Mouse (Mus musculus): ENCODE measurements around the gene Gm13102. TPM values are rescaled to one million over a fixed set of nuclear protein-coding genes. Genes with fewer than 3 reads are reported as not detected.
"Not testable (repeated sequence)": the region's sequence is repeated elsewhere in the genome, so short reads cannot be mapped to it uniquely, and the experiment has no call there.

Gm13102 gene
- not detected in 2 replicates for polyA plus RNA-seq (2014; fragmentation: Nextera tagmentation; extraction: Ambion mirVana)

DNA sequence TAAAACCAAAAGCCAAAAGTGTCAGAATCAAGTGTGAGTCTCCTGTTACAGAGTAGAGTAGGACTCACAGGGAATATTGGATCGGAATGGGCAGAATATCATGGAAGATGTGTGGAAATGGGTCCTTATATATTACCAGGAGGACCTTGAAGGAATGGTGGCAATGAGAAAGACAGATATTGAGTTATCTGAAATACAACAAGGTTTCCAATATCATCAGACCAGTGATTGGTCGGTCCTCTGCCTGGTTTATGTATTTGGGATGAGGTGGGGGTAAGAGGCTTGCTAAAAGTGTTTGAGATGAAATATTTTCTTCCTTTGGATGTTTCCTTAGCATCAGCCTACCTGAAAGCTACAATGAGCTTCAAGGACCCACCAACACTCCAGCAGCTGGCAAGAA, at the start of gene Gm13102:
TSS of gene Gm13102 (plus strand) at position 301 of the 400 bp plus-strand sequence.
- H3K27me3 ChIP-seq (ENCODE audit: control insufficient read depth, insufficient read depth, low read length); H3K4me2 ChIP-seq (ENCODE audit: low read depth, low read length); H3K4me3 ChIP-seq (ENCODE audit: low read depth, low read length); H3K27ac ChIP-seq (ENCODE audit: low read depth, low read length); H3K36me3 ChIP-seq (ENCODE audit: control insufficient read depth, insufficient read depth, low read length); H3K4me1 ChIP-seq (ENCODE audit: control insufficient read depth, insufficient read depth, low read length); H3K9ac ChIP-seq (replicated peaks; ENCODE audit: low read depth, low read length); ATAC-seq (ENCODE audit: low read depth); H3K9me3 ChIP-seq (ENCODE audit: control insufficient read depth, low read length): not testable (repeated sequence)
- no CpG with 5 or more reads among the region's 2 CpGs for WGBS

DNA sequence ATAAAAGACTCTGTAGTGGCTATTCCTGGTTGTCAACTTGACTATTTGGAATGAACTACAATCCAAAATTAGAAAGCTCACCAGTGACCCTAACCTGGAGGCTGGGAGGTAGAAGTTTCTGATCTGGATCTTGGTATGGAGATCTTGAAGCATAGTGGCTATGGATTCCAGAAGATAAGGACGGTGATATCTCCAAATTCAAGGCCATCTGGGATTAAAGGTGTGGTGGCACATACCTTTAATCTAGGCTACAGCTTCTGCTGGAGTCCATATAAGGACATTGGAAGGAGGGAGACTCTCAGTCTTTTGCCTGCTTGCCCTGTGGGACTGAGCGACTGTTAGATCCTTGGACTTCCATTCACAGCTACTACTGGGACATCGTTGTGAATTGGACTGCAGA, 47.4 kb upstream of the Gm13102 start, which contains the start of gene Pramel4:
TSS of gene Pramel4 (plus strand) at position 301 of the 400 bp plus-strand sequence.
- not testable (repeated sequence) for H3K4me3 ChIP-seq (ENCODE audit: low read depth, low read length); H3K9me3 ChIP-seq (ENCODE audit: control insufficient read depth, low read length); H3K36me3 ChIP-seq (ENCODE audit: control insufficient read depth, insufficient read depth, low read length); H3K4me1 ChIP-seq (ENCODE audit: control insufficient read depth, insufficient read depth, low read length); H3K9ac ChIP-seq (replicated peaks; ENCODE audit: low read depth, low read length); H3K27me3 ChIP-seq (ENCODE audit: control insufficient read depth, insufficient read depth, low read length); H3K27ac ChIP-seq (ENCODE audit: low read depth, low read length); ATAC-seq (ENCODE audit: low read depth); H3K4me2 ChIP-seq (ENCODE audit: low read depth, low read length)
- WGBS, result 88% methylated on average over 3 of the region's 3 CpGs

Other genes with a start within 250 kb of the Gm13102 start
- not detected in 2 replicates for gene Pramef6, start 206.1 kb upstream of the Gm13102 start, polyA plus RNA-seq (2014; fragmentation: Nextera tagmentation; extraction: Ambion mirVana)
- gene Pramef25, start 155.5 kb upstream of the Gm13102 start, polyA plus RNA-seq (2014; fragmentation: Nextera tagmentation; extraction: Ambion mirVana), result not detected in 2 replicates
- gene Gm13101, start 139.5 kb upstream of the Gm13102 start, polyA plus RNA-seq (2014; fragmentation: Nextera tagmentation; extraction: Ambion mirVana), result not detected in 2 replicates
- not detected in 2 replicates for gene Pramef17, start 112.1 kb upstream of the Gm13102 start, polyA plus RNA-seq (2014; fragmentation: Nextera tagmentation; extraction: Ambion mirVana)
- not detected in 2 replicates for gene Pramel4, start 47.3 kb upstream of the Gm13102 start, polyA plus RNA-seq (2014; fragmentation: Nextera tagmentation; extraction: Ambion mirVana)
- gene Oog3, start 56.2 kb downstream of the Gm13102 start, polyA plus RNA-seq (2014; fragmentation: Nextera tagmentation; extraction: Ambion mirVana), result not detected in 2 replicates
- not detected in 2 replicates for gene Oog2, start 84.2 kb downstream of the Gm13102 start, polyA plus RNA-seq (2014; fragmentation: Nextera tagmentation; extraction: Ambion mirVana)
- not detected in 2 replicates for gene C87977, start 106.8 kb downstream of the Gm13102 start, polyA plus RNA-seq (2014; fragmentation: Nextera tagmentation; extraction: Ambion mirVana)
- gene Pramel5, start 174.0 kb downstream of the Gm13102 start, polyA plus RNA-seq (2014; fragmentation: Nextera tagmentation; extraction: Ambion mirVana), result not detected in 2 replicates
- gene Gm13128, start 223.8 kb downstream of the Gm13102 start, polyA plus RNA-seq (2014; fragmentation: Nextera tagmentation; extraction: Ambion mirVana), result not detected in 2 replicates

Measured in neural tube, embryonic 14.5 days (tissue).